Mouse (Mus musculus): ENCODE results near the gene Gbp10. TPM values are rescaled to one million over a fixed set of nuclear protein-coding genes. Genes with fewer than 3 reads are reported as not detected.

The Gbp10 gene
- polyA plus RNA-seq, 1 experiment from 2014 or later = not detected

Other genes starting within 250 kb of the Gbp10 start
- 0.50 and 0.63 TPM in 2 replicates for gene Gbp9, start 100.0 kb downstream of the Gbp10 start, polyA plus RNA-seq (2016; fragmentation: Nextera tagmentation; extraction: Ambion mirVana)
- 0.26 TPM in 1 of 2 replicates, not detected in the other for gene Gbp8, start 100.0 kb downstream of the Gbp10 start, polyA plus RNA-seq (2016; fragmentation: Nextera tagmentation; extraction: Ambion mirVana)
- gene Gbp4, start 99.9 kb downstream of the Gbp10 start, polyA plus RNA-seq (2016; fragmentation: Nextera tagmentation; extraction: Ambion mirVana) = 0.04 and 0.33 TPM in 2 replicates
- gene Gm43302, start 54.2 kb upstream of the Gbp10 start, polyA plus RNA-seq (2016; fragmentation: Nextera tagmentation; extraction: Ambion mirVana) = not detected in 2 replicates
- 0.12 and 0.15 TPM in 2 replicates for gene Gbp6, start 54.2 kb upstream of the Gbp10 start, polyA plus RNA-seq (2016; fragmentation: Nextera tagmentation; extraction: Ambion mirVana)
- 7.7 and 8.1 TPM in 2 replicates for gene Lrrc8b, start 176.2 kb upstream of the Gbp10 start, polyA plus RNA-seq (2016; fragmentation: Nextera tagmentation; extraction: Ambion mirVana)